Mouse (Mus musculus) forebrain, postnatal 0 days (tissue): ENCODE data around the gene Cfap44. TPM values are rescaled to one million over a fixed set of nuclear protein-coding genes. Genes with fewer than 3 reads are reported as not detected.

ENCODE experiments used
- ATAC-seq: fragments of 200-750 bp; cut with Nextera tagmentation; 2 replicates; pipeline ENCODE4 v1.8.0; 2017; ENCODE audit warnings: mild to moderate bottlenecking, moderate library complexity
- DNase-seq: peaks from one replicate; pipeline ENCODE4 v3.0.0-alpha.2; 2015
- H3K27ac ChIP-seq: fragments of 300-500 bp; sonication (generic); 2 replicates; pipeline ENCODE4 v1.5.1; 2014; ENCODE audit warnings: low read depth, mild to moderate bottlenecking, antibody characterized with exemption, low read length, moderate library complexity, mixed read lengths
- H3K27me3 ChIP-seq: fragments of 300-500 bp; sonication (generic); 2 replicates; pipeline ENCODE4 v1.6.1; 2014; ENCODE audit warnings: mild to moderate bottlenecking, low read length, mixed read lengths; ENCODE audit not compliant: insufficient read depth
- H3K36me3 ChIP-seq: fragments of 300-500 bp; sonication (generic); 2 replicates; pipeline ENCODE4 v1.6.1; 2014; ENCODE audit warnings: mild to moderate bottlenecking, moderate library complexity; ENCODE audit not compliant: insufficient read depth
- H3K4me1 ChIP-seq: fragments of 300-500 bp; sonication (generic); 2 replicates; pipeline ENCODE4 v1.6.1; 2014; ENCODE audit warnings: antibody characterized with exemption; ENCODE audit not compliant: insufficient read depth
- H3K4me2 ChIP-seq: fragments of 300-500 bp; sonication (generic); 2 replicates; pipeline ENCODE4 v1.6.1; 2014; ENCODE audit warnings: low read depth, mild to moderate bottlenecking, moderate library complexity
- H3K4me3 ChIP-seq: fragments of 300-500 bp; sonication (generic); 2 replicates; pipeline ENCODE4 v1.5.1; 2014; ENCODE audit warnings: low read depth, low read length, mixed read lengths
- H3K9ac ChIP-seq: fragments of 300-500 bp; sonication (generic); 2 replicates; pipeline ENCODE4 v1.6.1; 2014; ENCODE audit warnings: mild to moderate bottlenecking
- H3K9me3 ChIP-seq: fragments of 300-500 bp; sonication (generic); 2 replicates; pipeline ENCODE4 v1.6.1; 2016; ENCODE audit warnings: low read length
- CTCF ChIP-seq: sonication (generic); IDR thresholded peaks from 2 replicates; pipeline ENCODE4 v1.5.1; 2016; ENCODE audit warnings: antibody characterized with exemption, control low read depth, low read depth
- WGBS: fragments of 180-500 bp; shearing (Covaris S2); extraction: QIAGEN DNeasy Blood & Tissue Kit; methylation state at CpG from one replicate; pipeline ENCODE4 v1.1.7; 2014; 5-methylcytosine and 5-hydroxymethylcytosine counted together
- polyA plus RNA-seq: library from polyadenylated mRNA; unstranded; fragments of >200 nt; fragmentation: Nextera tagmentation; extraction: Ambion mirVana; gene quantifications from 2 replicates; pipeline ENCODE4 v1.2.1, GENCODE M21; 2015
- total RNA-seq: library from RNA; depleted of rRNA; stranded (reverse); fragments of >200 nt; gene quantifications from 2 replicates; pipeline ENCODE4 v1.2.3, GENCODE M21; 2014

Cfap44 gene
- total and polyA plus RNA-seq, 2 experiments from 2014 or later: 2.5 to 9.6 TPM

DNA sequence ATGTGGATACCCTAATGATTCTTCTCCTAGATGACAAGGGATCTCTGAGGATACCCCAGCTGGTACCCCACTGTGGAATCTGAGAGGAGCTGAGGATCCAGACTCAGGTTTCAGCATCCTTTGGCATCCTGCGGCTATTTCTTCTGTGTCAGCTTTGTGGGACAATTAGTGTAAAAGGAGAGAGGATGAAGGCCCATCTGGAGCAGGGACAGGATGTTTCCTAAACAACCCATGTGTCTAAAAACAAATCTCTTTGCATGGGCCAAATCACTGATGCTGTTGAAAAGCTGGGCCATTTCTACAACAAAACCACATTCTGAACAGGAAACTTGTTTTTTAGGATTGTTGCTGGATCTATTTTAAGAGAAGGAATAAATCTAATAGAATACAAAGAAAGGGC lies 110.6 kb downstream of the Cfap44 start:
- ATAC-seq: no peak
- Histone ChIP-seq H3K9me3 (0 out of 2 replicates have a peak, but pooled peaks cover 5% of the 10 kb centered on the region), H3K4me1 (0 out of 2 replicates have a peak, but pooled peaks cover 3% of the 10 kb centered on the region), H3K4me3 (no peak overlapping the region), H3K4me2 (no peak overlapping the region), H3K36me3 (peaks cover 16% of the 10 kb centered on the region; the same call in 1 of the 2 replicates), H3K27ac (no peak overlapping the region), H3K27me3 (no peaks in the 10 kb centered on the region), H3K9ac (no peak overlapping the region)
- WGBS: 83% methylated on average over 1 of the region's 1 CpGs
- DNase-seq: no peak
- no peak for TF ChIP-seq CTCF

DNA sequence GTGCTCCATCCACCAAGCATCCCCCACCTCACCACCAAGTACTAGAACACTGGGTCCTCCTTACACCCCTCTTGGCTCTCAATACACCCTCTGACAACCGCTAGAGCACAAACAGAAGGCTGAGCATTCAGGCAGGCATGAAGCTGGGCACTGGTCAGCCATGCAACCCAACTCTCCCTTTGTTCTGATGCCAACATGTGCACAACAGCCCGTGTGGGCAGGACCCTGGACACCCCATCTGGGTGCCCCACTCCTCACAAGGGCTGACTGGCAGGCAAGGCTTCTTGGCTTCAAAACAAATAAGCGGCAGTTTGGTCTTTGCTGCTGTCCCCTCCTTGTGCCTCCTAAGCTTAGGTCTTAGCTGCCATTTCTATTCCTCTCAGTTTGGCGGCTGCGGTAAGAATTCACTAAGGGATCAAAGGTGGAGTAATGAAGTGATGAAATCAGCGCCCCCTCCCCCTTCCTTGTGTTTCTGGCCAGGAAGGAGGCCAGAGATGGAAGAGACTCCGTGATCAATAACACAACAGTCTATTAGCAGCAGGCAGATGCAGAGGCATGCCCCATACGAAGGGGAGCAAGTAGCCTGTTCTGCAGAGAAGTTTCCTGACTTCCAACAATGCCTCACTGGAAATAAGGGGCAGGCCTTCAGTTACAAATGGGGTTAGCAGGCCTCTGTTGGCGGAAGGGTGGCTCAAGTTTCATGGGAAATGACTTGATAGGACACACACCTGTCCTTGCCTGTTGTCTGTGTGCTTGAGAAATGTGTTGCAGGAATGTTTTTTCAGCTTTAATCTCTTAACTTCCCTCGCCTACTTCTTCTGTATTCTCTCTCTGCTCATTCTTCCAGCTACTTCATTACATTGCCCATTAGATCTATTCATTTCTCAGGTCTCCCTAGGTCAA lies 112.7 kb downstream of the Cfap44 start:
- Histone ChIP-seq H3K4me3 (no peak overlapping the region), H3K4me1 (0 out of 2 replicates have a peak, but pooled peaks cover 3% of the 10 kb centered on the region), H3K27me3 (no peaks in the 10 kb centered on the region), H3K9me3 (0 out of 2 replicates have a peak, but pooled peaks cover 5% of the 10 kb centered on the region), H3K9ac (no peak overlapping the region), H3K4me2 (no peak overlapping the region), H3K36me3 (0 out of 2 replicates have a peak, but pooled peaks cover 5% of the 10 kb centered on the region), H3K27ac (no peak overlapping the region)
- no peak for TF ChIP-seq CTCF
- 45% methylated on average over 10 of the region's 10 CpGs for WGBS
- ATAC-seq (peak; percentile 85), DNase-seq (peak; percentile 59)

DNA sequence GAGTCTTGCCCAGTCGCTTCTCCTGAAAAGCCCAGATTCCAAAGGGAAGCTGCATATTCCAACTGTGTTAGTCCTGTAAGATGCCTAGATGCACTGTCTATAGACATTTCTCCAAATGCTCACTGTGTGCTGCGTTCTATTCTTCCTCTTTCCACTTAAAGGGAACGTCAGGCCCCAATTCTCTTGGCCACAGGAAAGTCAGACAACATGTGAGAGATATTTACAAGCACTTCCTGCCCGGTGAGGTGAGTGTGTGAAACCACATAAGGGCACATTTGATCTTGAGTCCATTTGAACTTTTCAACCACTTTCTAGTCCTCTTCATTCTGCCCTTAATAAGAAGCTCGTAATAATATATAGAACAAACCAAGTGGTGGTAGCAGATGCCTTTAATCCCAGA lies 113.4 kb downstream of the Cfap44 start:
- no peak overlapping the region for H3K27ac ChIP-seq

DNA sequence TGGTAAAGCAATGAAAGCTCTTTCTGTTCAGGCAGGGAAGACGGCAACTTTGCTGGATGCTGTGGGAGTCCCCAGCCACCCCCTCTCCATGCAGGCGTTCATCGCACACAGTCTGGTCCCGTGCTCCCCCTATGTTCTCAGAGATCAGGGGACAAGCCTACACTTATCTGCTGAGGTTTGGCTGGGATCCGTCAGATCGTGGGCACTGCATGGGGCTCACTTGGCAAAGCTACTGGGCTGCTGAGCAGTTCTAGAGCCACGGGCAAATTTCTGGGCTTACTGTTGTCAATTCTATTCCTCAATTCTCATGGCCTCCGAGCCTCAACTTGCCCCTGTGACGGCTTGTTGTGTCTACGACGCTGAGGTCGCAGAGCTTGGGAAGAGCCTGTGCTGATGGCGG lies 114.2 kb downstream of the Cfap44 start:
- Histone ChIP-seq H3K36me3 (no peaks in the 10 kb centered on the region), H3K4me3 (no peak overlapping the region), H3K9ac (no peak overlapping the region), H3K4me1 (0 out of 2 replicates have a peak, but pooled peaks cover 3% of the 10 kb centered on the region), H3K27me3 (no peaks in the 10 kb centered on the region), H3K4me2 (no peak overlapping the region), H3K9me3 (0 out of 2 replicates have a peak, but pooled peaks cover 5% of the 10 kb centered on the region), H3K27ac (no peak overlapping the region)
- DNase-seq: no peak
- 77% methylated on average over 13 of the region's 13 CpGs for WGBS
- no peak for TF ChIP-seq CTCF
- no peak for ATAC-seq

More for the DNA sequence above, 113.4 kb downstream of the Cfap44 start:
- H3K27me3 ChIP-seq: no peaks in the 10 kb centered on the region
- no peak overlapping the region for H3K4me3 ChIP-seq
- no peak overlapping the region for H3K9ac ChIP-seq
- 83% methylated on average over 5 of the region's 5 CpGs for WGBS
- H3K9me3 ChIP-seq: 0 out of 2 replicates have a peak, but pooled peaks cover 5% of the 10 kb centered on the region
- no peak for TF ChIP-seq CTCF
- 0 out of 2 replicates have a peak, but pooled peaks cover 3% of the 10 kb centered on the region for H3K4me1 ChIP-seq
- 0 out of 2 replicates have a peak, but pooled peaks cover 2% of the 10 kb centered on the region for H3K36me3 ChIP-seq
- H3K4me2 ChIP-seq: no peak overlapping the region
- ATAC-seq (no peak), DNase-seq (no peak)

DNA sequence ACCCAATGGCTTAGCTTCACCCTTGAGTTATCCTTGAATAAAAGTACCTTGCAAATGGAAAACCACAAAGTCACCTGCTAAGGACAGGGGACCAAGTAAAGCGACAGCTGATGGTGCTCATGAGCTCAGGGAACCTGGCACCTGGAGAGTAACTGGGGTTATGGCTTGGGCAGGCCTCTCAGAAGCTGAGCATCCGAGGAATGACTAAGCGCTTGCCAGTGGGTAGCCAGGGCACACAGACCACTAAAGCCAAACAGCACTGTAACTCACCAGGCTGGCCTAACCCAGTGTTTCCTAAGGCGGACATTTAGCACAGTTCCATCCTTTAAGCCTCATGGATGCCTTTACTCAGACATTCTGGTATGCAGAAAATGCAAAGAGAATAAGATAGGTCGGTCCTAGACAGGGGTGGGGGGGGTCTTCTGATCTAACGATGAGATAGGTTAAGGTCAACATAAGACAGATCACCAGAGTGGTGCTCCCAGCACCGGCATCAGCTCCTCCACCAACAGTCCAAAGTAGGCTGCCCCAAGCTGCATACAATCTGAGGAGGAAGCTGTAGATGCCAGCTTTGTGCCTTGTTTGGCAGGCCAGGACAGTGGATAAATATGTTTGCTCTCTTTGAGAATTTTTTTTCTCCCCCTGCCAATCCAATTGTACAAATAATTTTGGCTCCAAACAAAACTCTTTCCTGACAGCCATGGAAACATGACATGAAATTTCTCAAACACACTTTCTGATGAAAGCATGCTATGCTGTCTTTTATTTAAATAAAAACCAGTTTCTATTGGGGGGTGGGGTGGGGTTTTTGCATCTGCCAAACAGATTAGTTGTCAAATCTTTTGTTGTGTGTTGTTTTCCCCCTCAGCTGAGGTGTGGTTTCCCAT lies 115.1 kb downstream of the Cfap44 start:
- DNase-seq (no peak), ATAC-seq (0 out of 2 replicates have a peak, but pooled peaks have one; percentile 14)
- Histone ChIP-seq H3K4me2 (no peak overlapping the region), H3K9me3 (0 out of 2 replicates have a peak, but pooled peaks cover under 1% of the 10 kb centered on the region), H3K4me1 (0 out of 2 replicates have a peak, but pooled peaks cover 3% of the 10 kb centered on the region), H3K27ac (no peak overlapping the region), H3K9ac (no peak overlapping the region), H3K27me3 (no peaks in the 10 kb centered on the region), H3K36me3 (no peaks in the 10 kb centered on the region), H3K4me3 (no peak overlapping the region)
- 77% methylated on average over 7 of the region's 7 CpGs for WGBS
- no peak for TF ChIP-seq CTCF

DNA sequence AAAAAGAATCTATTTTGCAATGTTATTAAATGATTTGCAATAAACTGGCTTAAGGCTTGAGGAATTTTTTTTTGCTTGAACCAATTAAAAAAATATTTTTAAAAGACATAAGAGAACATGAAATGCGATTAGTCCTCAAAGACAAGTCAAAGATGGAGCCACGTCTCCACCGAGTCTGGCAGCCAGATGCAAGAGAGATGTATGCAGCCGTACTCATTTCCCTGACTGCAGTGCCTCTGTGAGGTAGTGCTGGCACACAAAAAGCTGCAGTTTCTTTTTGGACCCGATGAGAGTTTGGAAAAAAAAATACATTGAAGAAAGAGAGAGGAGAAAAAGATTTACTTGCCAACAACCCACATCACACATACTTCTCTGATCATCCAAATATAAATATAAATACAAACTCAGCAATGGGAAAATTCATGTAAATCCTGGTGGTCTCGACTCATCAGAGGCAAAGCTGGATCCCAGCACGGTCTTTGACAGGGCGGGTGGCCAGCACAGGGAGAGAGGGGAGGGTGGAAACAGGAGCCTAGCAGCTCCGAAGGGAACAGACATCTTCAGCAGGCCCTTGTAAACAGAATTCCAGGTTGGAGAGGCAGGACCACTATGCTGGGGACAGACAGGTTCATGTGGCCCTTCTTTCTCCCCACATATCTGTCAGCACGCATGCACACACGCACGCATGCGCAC lies 116.1 kb downstream of the Cfap44 start:
- 50% methylated on average over 13 of the region's 13 CpGs for WGBS
- TF ChIP-seq CTCF: no peak
- H3K9me3 ChIP-seq: no peaks in the 10 kb centered on the region
- H3K27ac ChIP-seq: 0 out of 2 replicates have a peak overlapping the region, but pooled peaks have one; percentile 54
- peak; percentile 46 for DNase-seq
- no peak overlapping the region for H3K4me3 ChIP-seq
- no peak overlapping the region for H3K9ac ChIP-seq
- 0 out of 2 replicates have a peak, but pooled peaks cover 3% of the 10 kb centered on the region for H3K4me1 ChIP-seq
- peak; percentile 50 for ATAC-seq
- H3K27me3 ChIP-seq: no peaks in the 10 kb centered on the region
- peak overlapping the region; percentile 23; the same call in 1 of the 2 replicates for H3K4me2 ChIP-seq
- H3K36me3 ChIP-seq: no peaks in the 10 kb centered on the region
